Mouse (Mus musculus): ENCODE results near the gene Gm36176.
"Not testable (repeated sequence)": the region's sequence is repeated elsewhere in the genome, so short reads cannot be mapped to it uniquely, and the experiment has no call there.

Gene Gm36176

DNA sequence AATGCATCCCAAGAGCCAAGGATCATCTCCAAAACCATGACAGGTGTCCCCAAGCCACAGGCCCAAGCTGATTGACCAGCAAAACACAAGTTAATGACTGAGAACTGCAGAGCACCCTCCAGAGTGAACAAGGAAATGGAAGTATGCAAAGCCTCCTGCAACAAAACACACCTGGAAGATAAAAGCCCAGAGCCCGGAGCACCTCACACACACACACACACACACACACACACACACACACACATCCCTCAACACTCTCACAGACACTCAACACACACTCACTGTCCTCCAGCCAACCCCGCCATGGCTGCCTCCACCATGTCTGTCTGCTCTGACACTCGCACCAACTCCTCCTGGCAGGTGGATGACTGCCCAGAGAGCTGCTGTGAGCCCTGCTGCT is at the start of gene Gm36176:
Gene Gm36176 (plus strand): TSS at position 301 of the 400 bp plus-strand sequence.
- DNase-seq (ENCODE audit: low spot score in 2 of 2): no peak

DNA sequence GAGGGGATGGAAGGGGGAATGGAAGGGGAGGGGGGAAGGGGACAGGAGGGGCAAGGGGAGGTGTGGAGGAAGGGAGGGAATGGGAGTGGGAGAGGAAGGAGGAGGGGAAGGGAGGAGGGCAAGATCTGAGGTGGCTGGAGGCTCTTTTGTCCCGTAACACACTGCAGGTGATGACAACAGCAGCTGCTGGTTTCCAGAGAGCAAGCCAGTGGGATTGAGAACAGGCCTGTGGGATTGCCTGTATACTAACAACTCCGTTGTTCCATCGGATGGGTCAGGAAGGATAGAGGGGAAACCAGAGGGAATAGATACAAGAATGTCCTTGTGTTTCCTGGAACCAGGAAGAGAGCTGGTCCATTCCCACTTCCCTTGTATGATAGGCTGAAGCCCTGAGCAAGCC is 48.9 kb upstream of the Gm36176 start:
- DNase-seq (ENCODE audit: low spot score in 2 of 2): no peak

DNA sequence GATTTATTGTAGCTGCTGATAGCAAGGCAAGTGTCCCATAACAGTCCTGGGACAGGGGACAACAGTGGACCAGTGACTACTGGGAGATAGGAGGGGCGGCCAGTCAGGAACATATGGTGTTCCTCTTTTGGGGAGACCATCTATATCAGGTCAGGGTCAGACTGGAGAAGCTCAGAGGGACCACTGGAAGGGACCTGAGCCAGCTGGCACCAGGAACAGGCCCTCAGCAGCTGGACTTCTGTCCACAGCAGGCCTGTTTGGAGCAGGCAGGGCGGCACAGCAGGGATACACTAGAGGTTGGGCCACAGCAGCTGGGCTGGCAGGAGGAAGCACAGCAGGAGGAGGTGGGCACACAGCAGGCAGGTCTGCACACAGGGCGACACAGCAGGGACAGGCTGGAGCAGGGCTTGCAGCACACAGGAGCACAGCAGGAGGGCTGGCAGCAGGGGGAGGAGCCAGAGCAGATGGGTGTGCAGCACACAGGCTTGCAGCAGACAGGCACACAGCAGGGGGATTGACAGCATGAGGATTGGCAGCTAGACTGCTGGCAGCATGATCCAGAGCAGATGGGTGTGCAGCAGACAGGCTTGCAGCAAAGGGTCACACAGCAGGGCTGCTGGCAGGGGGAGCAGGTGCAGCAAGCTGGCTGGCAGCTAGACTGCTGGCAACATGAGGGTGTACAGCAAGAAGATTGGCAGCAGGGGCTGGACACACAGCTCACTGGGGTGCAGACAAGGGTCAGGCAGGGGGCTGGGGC is 48.3 kb upstream of the Gm36176 start:
- DNase-seq (ENCODE audit: low spot score in 2 of 2): not testable (repeated sequence)

DNA sequence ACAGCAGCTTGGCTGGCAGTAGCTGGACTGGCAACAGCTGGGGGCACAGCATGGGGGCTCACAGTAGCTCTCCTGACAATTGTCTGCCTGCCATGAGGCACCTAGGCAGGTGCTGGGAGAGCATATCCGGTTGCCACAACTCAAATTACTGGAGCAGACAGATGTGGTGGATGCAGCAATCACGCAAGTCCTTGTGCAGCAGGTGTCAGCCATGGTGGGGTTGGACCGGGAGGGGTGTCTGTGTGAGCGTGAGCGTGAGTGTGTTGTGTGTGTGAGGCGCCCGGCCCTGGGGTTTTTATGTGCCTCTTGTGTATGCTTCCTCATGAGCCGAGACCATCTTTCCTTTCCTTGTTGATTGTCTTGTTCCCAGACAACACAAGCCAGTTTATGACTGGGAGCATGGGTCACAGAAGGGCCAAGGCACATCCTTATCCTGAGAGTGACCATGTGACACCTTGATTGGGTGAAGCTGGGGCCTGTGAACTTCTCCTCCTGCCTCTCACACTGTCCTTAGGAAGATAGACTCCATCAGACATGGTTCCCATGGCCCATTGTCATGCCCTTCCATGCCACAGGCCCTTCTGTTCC is 47.6 kb upstream of the Gm36176 start, which contains the start of gene Gm19668:
Gene Gm19668 (minus strand): TSS at position 213 of the 588 bp plus-strand sequence.
- no peak for DNase-seq (ENCODE audit: low spot score in 2 of 2)

DNA sequence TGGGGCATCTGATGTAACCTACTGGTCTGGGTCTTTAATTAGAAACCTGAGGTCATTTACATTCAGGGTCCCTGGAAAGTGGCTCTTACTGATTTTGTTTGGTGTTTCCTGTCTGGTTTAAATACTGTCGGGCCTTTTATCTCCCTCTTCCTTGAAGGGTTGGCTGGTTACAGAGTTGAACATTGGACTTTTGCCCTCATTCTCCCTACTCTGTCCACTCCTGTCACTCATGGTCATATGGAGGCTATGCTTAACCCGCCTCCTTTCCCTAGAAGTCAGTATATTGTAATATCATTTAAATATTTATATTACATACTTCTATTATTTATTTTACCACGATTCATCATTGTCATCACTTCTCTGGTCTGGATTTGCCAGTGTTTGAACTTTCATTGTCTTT is 42.5 kb upstream of the Gm36176 start:
- DNase-seq (ENCODE audit: low spot score in 2 of 2): no peak

DNA sequence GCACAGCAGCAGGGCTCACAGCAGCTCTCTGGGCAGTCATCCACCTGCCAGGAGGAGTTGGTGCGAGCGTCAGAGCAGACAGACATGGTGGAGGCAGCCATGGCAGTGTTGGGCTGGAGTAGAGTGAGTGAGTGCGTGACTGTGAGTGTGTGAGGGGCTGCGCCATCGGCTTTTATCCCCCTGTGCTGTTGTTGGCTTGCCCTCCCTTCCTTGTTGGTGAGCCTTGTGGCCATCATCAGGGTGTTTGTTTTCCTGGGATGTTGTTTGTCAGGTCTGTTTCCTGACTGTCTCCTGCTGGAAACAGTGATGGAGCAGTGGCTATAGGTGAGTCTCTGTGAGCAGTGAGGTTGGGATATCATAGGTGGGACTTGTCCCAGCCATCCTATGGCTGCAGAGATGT is 34.9 kb upstream of the Gm36176 start, which contains the start of gene Gm9507:
Gene Gm9507 (minus strand): TSS at position 101 of the 400 bp plus-strand sequence.
- no peak for DNase-seq (ENCODE audit: low spot score in 2 of 2)

DNA sequence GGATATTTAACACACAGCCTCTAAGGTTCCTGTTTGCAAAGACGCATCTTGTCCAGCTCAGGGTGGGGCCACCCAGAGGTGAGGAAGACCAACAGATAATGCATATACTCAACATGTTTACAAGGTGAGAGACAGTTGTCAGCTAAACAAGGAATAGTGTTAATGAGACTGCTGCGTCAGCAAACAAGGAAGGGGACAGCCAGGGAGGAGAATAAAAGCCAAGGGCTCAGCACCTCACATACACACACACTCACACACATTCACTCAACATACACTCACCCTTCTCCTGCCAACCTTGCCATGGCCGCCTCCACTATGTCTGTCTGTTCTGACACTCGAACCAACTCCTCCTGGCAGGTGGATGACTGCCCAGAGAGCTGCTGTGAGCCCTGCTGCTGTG is 32.2 kb upstream of the Gm36176 start, which contains the start of gene Gm2696:
Gene Gm2696 (plus strand): TSS at position 301 of the 400 bp plus-strand sequence.
- no peak for DNase-seq (ENCODE audit: low spot score in 2 of 2)

DNA sequence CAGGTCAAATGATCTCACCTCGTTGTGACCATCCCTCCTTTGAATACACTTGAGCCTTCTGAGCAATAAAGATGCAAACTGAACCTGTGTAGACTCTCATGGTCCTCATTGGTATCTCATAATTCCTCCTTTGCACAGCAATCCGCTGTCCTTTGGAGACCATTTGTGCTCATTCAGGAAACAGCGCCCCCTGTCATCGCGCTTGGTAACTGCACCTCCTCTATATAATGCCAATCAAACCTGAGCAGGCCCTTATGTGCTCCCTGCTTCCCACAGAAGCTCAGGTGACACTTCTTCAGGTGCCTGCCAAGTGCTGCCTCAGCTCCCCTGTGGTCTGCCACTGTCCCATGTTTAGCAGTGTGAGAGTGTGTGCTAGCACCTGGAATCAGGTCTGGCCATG is 31.1 kb upstream of the Gm36176 start:
- peak; percentile 28 to 38 for DNase-seq (ENCODE audit: low spot score in 2 of 2)

DNA sequence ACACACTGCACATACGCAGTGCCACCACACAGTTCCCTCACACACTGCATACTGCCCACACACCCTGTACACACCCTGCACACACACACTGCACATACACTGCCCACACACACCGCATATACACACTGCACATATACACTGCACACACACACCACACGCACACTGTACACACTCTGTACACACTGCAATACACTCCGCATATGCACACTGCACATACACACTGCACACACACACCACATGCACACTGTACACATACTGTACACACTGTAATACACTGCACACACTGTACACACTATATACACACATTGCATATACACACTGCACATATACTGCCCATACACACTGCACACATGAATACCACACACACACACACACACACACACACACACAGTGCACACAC is 28.1 kb upstream of the Gm36176 start:
- DNase-seq (ENCODE audit: low spot score in 2 of 2): no peak

DNA sequence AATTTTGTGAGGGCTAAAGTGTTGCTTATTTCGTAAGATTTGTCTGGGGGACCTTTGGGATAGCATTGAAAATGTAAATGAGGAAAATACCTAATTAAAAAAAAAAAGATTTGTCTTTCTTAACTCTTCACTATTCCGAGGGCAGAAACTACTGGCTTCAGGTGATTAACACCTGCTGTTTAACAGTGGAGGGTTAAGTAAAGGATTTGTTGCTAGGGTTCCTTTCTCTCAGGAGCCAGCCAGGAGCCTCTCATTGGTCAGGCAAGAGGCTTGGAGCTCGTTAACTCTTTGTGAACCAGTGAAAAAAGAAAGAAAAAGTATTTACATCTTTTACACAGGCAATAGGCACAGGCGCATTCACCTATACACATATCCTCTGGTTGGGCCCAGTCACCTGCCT is 27.4 kb upstream of the Gm36176 start:
- DNase-seq (ENCODE audit: low spot score in 2 of 2): no peak

DNA sequence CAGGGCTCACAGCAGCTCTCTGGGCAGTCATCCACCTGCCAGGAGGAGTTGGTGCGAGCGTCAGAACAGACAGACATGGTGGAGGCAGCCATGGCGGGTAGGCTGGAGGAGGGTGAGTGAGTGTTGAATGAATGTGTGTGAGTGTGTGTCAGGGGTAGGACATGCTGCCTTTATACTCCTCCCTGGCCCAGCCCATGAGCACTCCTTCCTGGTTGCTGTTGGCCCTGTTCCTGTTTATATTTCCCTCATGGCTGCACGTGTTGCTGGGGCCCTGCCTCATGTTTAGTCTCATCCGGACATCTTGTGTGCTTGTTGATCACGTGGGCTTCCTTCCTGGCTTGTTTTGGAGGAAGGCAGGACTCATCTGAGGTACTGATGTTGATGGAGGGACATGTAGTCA is 19.7 kb upstream of the Gm36176 start, which contains the start of gene Krtap10-4:
Gene Krtap10-4 (minus strand): TSS at position 145 of the 400 bp plus-strand sequence.
- DNase-seq (ENCODE audit: low spot score in 2 of 2): no peak

DNA sequence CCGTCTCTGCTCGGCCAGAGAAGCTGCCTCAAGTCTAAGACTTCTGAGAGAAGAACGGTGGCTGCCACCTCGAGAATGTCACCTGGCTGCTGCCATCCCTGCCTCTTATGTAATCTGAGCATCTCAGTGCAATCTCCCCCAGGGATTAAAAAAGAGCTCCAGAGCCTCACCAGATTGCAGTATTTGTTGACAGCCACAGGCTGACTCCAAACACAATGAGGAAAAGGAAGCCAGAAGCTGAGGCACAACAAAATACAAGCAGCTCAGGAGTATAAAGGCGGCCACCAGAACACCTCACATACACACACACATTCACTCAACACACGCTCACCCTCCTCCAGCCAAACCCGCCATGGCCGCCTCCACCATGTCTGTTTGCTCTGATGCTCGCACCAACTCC is 11.0 kb upstream of the Gm36176 start, which contains the start of gene Krtap10-10:
Gene Krtap10-10 (plus strand): TSS at position 301 of the 400 bp plus-strand sequence.
- DNase-seq (ENCODE audit: low spot score in 2 of 2): no peak

DNA sequence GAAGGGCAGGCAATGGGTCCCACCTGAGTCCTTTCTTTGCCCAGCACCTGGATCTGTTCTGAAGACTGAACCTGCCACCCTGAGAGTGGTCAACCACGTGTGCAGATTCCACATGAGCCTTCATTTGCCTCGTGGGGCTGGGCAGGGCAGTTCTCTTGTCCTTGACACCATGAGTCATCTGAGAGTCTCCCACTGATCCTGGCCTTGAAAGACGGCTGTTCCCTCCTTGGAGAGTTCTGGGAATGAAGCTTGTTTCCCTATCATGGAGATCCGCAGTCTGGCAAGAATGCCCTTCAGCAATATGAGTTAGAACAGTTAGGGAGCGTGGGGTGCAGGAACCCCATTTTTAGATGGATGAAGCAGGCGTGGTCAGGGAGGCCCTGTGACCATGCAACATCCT is 7.6 kb upstream of the Gm36176 start:
- no peak for DNase-seq (ENCODE audit: low spot score in 2 of 2)

DNA sequence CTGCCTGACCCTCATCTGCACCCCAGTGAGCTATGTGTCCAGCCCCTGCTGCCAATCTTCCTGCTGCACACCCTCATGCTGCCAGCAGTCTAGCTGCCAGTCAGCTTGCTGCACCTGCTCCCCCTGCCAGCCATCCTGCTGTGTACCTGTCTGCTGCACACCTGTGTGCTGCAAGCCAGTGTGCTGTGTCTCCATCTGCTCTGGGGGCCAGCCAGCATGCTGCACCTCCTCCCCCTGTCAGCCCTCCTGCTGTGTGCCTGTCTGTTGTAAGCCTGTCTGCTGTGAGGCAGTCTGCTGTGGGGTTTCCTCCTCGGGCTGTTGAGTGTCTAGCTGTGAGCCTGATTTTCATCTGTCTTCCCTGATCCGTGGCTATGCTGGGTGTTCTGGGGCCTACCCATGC is 358 bp downstream of the Gm36176 start:
- DNase-seq (ENCODE audit: low spot score in 2 of 2): no peak

DNA sequence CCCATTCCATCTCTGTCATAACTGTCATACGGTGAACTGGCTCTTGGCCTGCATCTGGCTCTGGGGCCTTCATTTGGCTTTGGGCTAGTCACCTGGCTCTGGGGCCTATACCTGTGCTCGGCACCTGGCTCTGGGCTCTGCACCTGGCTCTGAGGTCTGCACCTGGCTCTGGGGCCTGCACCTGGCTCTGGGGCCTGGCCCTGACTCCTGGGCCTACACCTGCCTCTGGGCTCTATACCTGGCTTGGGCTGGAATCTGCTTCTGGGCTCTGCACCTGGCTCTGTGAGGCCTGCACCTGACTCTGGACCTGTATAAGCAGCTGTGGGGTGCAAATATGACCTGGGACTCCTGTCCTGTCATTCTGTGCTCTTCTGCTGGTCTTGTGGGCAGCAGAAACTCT is 935 bp downstream of the Gm36176 start:
- DNase-seq (ENCODE audit: low spot score in 2 of 2): no peak

DNA sequence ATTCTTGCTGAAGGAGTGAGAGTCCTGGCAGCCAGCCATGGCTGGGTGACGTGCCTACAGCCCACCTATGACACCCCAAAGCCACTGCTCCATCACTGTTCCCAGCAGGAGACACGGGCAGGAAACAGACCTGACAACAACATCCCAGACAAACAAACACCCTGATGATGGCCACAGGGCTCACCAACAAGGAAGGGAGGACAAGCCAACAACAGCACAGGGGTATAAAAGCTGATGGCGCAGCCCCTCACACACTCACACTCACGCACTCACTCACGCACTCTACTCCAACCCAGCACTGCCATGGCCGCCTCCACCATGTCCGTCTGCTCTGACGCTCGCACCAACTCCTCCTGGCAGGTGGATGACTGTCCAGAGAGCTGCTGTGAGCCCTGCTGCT is 6.0 kb downstream of the Gm36176 start, which contains the start of gene Gm10318:
Gene Gm10318 (plus strand): TSS at position 301 of the 400 bp plus-strand sequence.
- DNase-seq (ENCODE audit: low spot score in 2 of 2): no peak

DNA sequence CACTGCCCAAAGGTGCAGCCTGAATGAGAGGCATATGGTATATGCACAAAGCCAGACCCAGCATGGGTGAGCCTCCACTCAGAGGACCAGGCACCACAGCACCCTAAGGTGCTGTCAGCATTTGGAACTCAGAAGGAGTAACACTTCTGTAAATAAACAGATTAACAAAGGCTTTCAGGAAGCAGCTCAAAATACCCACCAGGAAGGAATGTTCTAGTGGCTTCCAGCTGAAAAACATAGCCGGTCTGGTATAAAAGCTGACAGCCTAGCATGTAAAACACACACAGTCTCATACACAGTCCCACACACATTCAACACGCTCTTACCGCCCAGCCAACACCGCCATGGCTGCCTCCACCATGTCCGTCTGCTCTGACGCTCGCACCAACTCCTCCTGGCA is 15.1 kb downstream of the Gm36176 start, which contains the start of gene Gm3285:
Gene Gm3285 (plus strand): TSS at position 301 of the 400 bp plus-strand sequence.
- no peak for DNase-seq (ENCODE audit: low spot score in 2 of 2)

DNA sequence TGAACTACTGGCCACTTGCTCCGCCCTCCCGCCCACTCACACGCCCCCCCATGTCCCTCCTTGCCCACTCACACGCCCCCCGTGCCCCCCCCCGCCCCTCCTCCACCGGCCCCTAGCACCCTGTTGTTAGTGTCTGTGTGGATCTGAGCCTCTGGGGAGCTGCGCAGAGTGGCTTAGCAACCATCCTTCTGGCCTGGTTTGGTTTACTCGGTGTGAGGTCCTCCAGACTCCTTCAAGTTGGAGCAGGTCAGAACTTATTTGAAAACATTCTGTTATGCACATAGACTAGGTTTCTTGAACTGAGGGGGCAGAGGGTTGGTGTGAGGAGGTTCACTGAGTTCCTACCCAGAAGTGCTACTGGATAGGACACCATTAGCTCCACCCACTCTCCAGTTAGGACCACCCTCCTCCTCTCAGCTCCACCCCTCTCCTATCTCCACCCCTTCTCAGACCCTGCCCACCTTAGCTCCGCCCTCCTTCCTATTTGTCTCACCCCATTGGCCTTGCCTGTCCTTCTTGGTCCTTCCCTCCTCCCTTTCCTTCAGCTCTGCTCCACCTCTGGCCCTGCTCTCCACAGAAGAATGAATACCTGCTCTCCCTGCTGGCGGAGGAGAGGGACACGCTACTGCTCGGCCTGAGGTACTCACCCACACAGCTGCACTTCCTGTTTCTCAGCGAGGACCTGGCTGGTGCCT is 17.6 kb downstream of the Gm36176 start:
- DNase-seq (ENCODE audit: low spot score in 2 of 2): peak; percentile 77 to 78

DNA sequence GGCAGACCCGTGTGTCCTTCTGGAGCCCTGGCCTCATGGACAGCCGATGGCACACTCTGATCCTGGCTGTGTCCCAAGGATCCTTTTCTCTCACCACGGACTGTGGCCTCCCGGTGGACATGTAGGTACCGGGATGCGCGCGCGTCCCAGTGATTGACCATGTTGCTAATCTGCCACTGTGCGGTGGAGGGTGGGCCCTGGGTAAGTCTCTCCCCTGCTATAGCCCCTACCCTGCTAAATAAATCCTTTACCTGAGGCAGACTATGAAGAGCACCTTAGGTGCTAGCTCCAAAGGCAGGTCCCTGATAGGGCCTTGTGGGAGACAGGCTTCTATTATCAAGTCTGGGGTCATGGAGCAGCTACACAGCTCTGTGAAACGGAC is 18.1 kb downstream of the Gm36176 start:
- no peak for DNase-seq (ENCODE audit: low spot score in 2 of 2)

DNA sequence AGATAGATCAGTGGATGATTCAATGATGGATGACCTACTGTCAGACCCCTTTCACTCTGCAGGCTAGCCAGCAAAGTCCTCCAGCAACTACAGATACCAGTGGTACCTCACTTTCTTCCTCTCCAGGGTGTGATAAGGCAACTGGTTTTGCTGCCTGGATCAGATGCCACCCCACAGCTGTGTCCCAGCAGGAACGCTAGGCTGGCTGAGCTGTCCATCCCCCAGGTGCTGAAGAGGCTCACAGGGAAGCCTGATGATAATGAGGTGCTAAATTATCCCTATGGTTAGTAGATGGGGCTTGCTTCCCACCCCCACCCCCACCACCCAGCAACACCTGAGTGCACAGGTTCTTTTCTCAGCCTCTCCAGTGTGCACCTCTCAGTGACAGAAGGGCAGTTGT is 20.9 kb downstream of the Gm36176 start:
- no peak for DNase-seq (ENCODE audit: low spot score in 2 of 2)

DNA sequence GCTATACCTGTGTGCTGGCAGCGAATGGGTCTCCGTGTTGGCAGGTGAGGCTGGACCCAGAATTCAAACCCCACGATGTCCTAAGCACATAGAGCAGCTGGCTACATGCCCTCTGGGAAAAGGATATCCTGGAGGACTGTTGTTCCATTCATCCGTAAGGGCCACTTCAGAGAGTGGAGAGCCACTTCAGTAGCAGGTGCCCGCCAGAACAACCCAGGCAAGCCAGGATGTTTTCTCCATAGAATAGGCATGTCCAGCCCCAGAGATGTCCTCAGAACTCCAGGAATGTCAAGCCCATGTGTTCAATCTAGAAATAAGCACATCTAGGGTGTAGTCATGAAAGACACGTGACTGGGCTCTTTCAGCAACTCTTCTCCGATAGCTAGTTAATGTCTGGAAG is 23.0 kb downstream of the Gm36176 start:
- no peak for DNase-seq (ENCODE audit: low spot score in 2 of 2)

DNA sequence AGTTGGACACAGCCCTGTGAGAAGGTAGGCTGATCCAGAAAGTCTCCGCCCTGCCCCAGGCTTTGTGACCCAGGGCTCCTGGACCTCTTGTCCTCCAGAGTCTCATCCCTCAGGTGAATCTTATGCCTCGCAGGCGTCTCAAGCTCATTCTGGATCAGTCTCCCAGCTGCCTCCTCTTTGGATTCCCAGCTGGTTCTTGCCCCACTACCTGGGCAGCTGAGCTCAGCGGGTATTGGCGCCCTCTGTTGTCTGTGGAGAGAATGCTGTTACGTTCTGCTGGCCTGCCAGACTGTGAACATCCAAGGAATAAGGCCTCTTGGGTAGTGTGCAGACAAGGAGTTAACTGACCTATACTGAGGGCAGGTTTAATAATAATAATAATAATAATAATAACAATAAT is 32.4 kb downstream of the Gm36176 start:
- no peak for DNase-seq (ENCODE audit: low spot score in 2 of 2)

Data from natural killer cell, adult 2 months (primary cell).